Mouse (Mus musculus) ES-E14 (cell line): ENCODE results near the gene Vars. TPM values are rescaled to one million over a fixed set of nuclear protein-coding genes. Genes with fewer than 3 reads are reported as not detected.

ENCODE experiments used
- DNase-seq: peaks from one replicate; pipeline ENCODE4 v3.0.0-alpha.2; 2013; ENCODE audit warnings: low read depth, low spot score
- H3K27ac ChIP-seq: 2 replicates; pipeline ENCODE4 v1.5.1; 2012; ENCODE audit warnings: low read depth, mild to moderate bottlenecking, low read length, moderate library complexity, mixed read lengths; ENCODE audit not compliant: poor library complexity, insufficient read depth, severe bottlenecking
- H3K36me3 ChIP-seq: 2 replicates; pipeline ENCODE4 v1.6.1; 2012; ENCODE audit warnings: mild to moderate bottlenecking, low read length, moderate library complexity, mixed read lengths; ENCODE audit not compliant: control insufficient read depth, poor library complexity, insufficient read depth, severe bottlenecking
- H3K4me1 ChIP-seq, 2 experiments: fragments of 150-350 bp in 1 of 2; sonication (generic) in 1 of 2; 2 replicates each; pipeline ENCODE4 v1.6.1; 2012; ENCODE audit warnings: low read length in 2 of 2, mild to moderate bottlenecking in 1 of 2, mixed read lengths in 1 of 2; ENCODE audit not compliant: control insufficient read depth in 2 of 2, insufficient read depth in 2 of 2, poor library complexity in 1 of 2
- H3K4me3 ChIP-seq, 2 experiments: fragments of 150-350 bp in 1 of 2; sonication (generic) in 1 of 2; 2 replicates each; pipeline ENCODE4 v1.5.1; 2012; ENCODE audit warnings: low read length in 2 of 2, low read depth in 1 of 2, mild to moderate bottlenecking in 1 of 2, mixed read lengths in 1 of 2; ENCODE audit not compliant: insufficient read depth in 1 of 2, poor library complexity in 1 of 2, severe bottlenecking in 1 of 2
- H3K9ac ChIP-seq: 2 replicates; pipeline ENCODE4 v1.6.1; 2012; ENCODE audit warnings: low read depth, mild to moderate bottlenecking, low read length, mixed read lengths; ENCODE audit not compliant: poor library complexity, insufficient read depth, severe bottlenecking
- H3K9me3 ChIP-seq: fragments of 150-350 bp; sonication (generic); 2 replicates; pipeline ENCODE4 v1.6.1; 2012; ENCODE audit warnings: low read depth, mild to moderate bottlenecking, low read length; ENCODE audit not compliant: control insufficient read depth, insufficient read depth
- CHD2 ChIP-seq: IDR thresholded peaks from 2 replicates; pipeline ENCODE4 v1.6.1; 2014; ENCODE audit warnings: mild to moderate bottlenecking, low read depth, low read length, inconsistent platforms
- HCFC1 ChIP-seq: IDR thresholded peaks from 2 replicates; pipeline ENCODE4 v1.6.1; 2012; ENCODE audit warnings: low read length, inconsistent platforms, borderline replicate concordance; ENCODE audit not compliant: insufficient read depth
- MAFK ChIP-seq: IDR thresholded peaks from 2 replicates; pipeline ENCODE4 v1.6.1; 2014; ENCODE audit warnings: mild to moderate bottlenecking, low read depth, low read length, inconsistent platforms; ENCODE audit not compliant: insufficient read depth
- ZC3H11A ChIP-seq: IDR thresholded peaks from 2 replicates; pipeline ENCODE4 v1.6.1; 2012; ENCODE audit warnings: low read depth, mild to moderate bottlenecking, inconsistent platforms, low read length, borderline replicate concordance
- ZNF384 ChIP-seq: IDR thresholded peaks from 2 replicates; pipeline ENCODE4 v1.6.1; 2012; ENCODE audit warnings: low read depth, low read length, inconsistent platforms
- in situ Hi-C, 2 experiments: fragments of 600-800 bp; cut with MboI; formaldehyde crosslinking; loops; one replicate each; pipeline ENCODE4 v1.15.1; 2025; ENCODE audit warnings: low sequenced_read_pairs in 2 of 2, inconsistent platforms in 1 of 2; ENCODE audit not compliant: unreplicated experiment in 2 of 2
- total RNA-seq: library from RNA; depleted of rRNA; stranded (reverse); fragments of 300-350 nt; gene quantifications from 2 replicates; pipeline ENCODE4 v1.2.3, GENCODE M21; 2012

Gene Vars
- total RNA-seq, 1 experiment, result 303 TPM

- Histone ChIP-seq H3K27ac (no peak overlapping the region), H3K36me3 (peaks cover 47% of the 10 kb centered on the region), H3K4me3 (no peak overlapping the region), H3K9me3 (no peaks in the 10 kb centered on the region), H3K9ac (no peak overlapping the region), H3K4me1 (peaks cover 2 to 14% of the 10 kb centered on the region in 2 experiments; a peak in 2 of 4 replicates)
- no peak for DNase-seq
- in situ Hi-C loops, result loop anchor here in 1 of 2 experiments (25.0 kb wide), 1 partner anchor 95 kb away; the partner anchor contains the start of genes Csnk2b, Gpank1, Ly6g5b and Ly6g5c
- TF ChIP-seq ZC3H11A (no peak), ZNF384 (no peak), CHD2 (no peak), HCFC1 (no peak), MAFK (no peak)
Observed at GRCm38 (mm10) chr17:35016791-35017705, 16.3 kb downstream of the Vars start.

- Histone ChIP-seq H3K9ac (no peak overlapping the region), H3K36me3 (peaks cover 40% of the 10 kb centered on the region), H3K4me3 (no peak overlapping the region), H3K4me1 (peaks cover 2 to 14% of the 10 kb centered on the region in 2 experiments; a peak in 2 of 4 replicates), H3K9me3 (no peaks in the 10 kb centered on the region), H3K27ac (no peak overlapping the region)
- no peak for DNase-seq
- in situ Hi-C loops, result loop anchor here in 1 of 2 experiments (25.0 kb wide), 1 partner anchor 95 kb away; the partner anchor contains the start of genes Csnk2b, Gpank1, Ly6g5b and Ly6g5c
- no peak for TF ChIP-seq ZC3H11A
Observed at GRCm38 (mm10) chr17:35017706-35018030, 16.9 kb downstream of the Vars start.

GRCm38 (mm10) chr17:35018171-35018570, 17.4 kb downstream of the Vars start:
- TF ChIP-seq CHD2 (no peak), ZNF384 (no peak), MAFK (no peak), HCFC1 (no peak), ZC3H11A (no peak)
- peaks cover 35% of the 10 kb centered on the region for H3K36me3 ChIP-seq
- no peak overlapping the region for H3K9ac ChIP-seq
- H3K9me3 ChIP-seq, result no peaks in the 10 kb centered on the region
- H3K4me1 ChIP-seq, result peaks cover 2 to 14% of the 10 kb centered on the region in 2 experiments; a peak in 2 of 4 replicates
- H3K27ac ChIP-seq, result no peak overlapping the region
- in situ Hi-C loops, result loop anchor here in 1 of 2 experiments (25.0 kb wide), 1 partner anchor 94 kb away; the partner anchor contains the start of genes Csnk2b, Gpank1, Ly6g5b and Ly6g5c
- DNase-seq, result no peak
- no peak overlapping the region for H3K4me3 ChIP-seq

GRCm38 (mm10) chr17:35019894-35020293, 19.1 kb downstream of the Vars start:
- Histone ChIP-seq H3K9ac (no peak overlapping the region), H3K4me1 (peaks cover 2 to 10% of the 10 kb centered on the region in 2 experiments; a peak in 2 of 4 replicates), H3K4me3 (no peak overlapping the region), H3K27ac (no peak overlapping the region), H3K36me3 (peaks cover 18% of the 10 kb centered on the region), H3K9me3 (no peaks in the 10 kb centered on the region)
- in situ Hi-C loops, result loop anchor here in 1 of 2 experiments (25.0 kb wide), 1 partner anchor 92 kb away; the partner anchor contains the start of genes Csnk2b, Gpank1, Ly6g5b and Ly6g5c
- TF ChIP-seq MAFK, result no peak
- DNase-seq, result no peak
